Mouse (Mus musculus): ENCODE results near the gene Gm21974. TPM values are rescaled to one million over a fixed set of nuclear protein-coding genes. Genes with fewer than 3 reads are reported as not detected.
A peak's percentile ranks its signal among the peaks of the same experiment; 100 is the strongest.
"Not testable (repeated sequence)": the region's sequence is repeated elsewhere in the genome, so short reads cannot be mapped to it uniquely, and the experiment has no call there.

Gene Gm21974
- total RNA-seq, 2 experiments from 2014 or later: not detected

GRCm38 (mm10) chr7:127876467-127877348 lies 18.5 kb downstream of the Gm21974 start, which contains the start of gene Zfp668:
Gene Zfp668 (minus strand): TSS chr7:127876828.
- peak; percentile 89 to 90 for DNase-seq

GRCm38 (mm10) chr7:127876041-127876466 lies 19.2 kb downstream of the Gm21974 start, which contains the start of gene Zfp646:
Gene Zfp646 (plus strand): TSS chr7:127876221.
- peak; percentile 81 to 87 for DNase-seq

GRCm38 (mm10) chr7:127875627-127876001 lies 19.6 kb downstream of the Gm21974 start:
- peak; percentile 93 to 96 for DNase-seq

GRCm38 (mm10) chr7:127874812-127875626 lies 20.2 kb downstream of the Gm21974 start:
- no peak for DNase-seq

- no peak for DNase-seq
Observed at GRCm38 (mm10) chr7:127870136-127870821, 25.0 kb downstream of the Gm21974 start.

GRCm38 (mm10) chr7:127869149-127869810 lies 26.0 kb downstream of the Gm21974 start:
- no peak for DNase-seq

GRCm38 (mm10) chr7:127867641-127868040 lies 27.6 kb downstream of the Gm21974 start:
- no peak for DNase-seq

GRCm38 (mm10) chr7:127866434-127866833 lies 28.8 kb downstream of the Gm21974 start:
- DNase-seq: no peak

- DNase-seq: no peak
Observed at GRCm38 (mm10) chr7:127858258-127858657, 37.0 kb downstream of the Gm21974 start.

- peak in 1 of 2 experiments; percentile 21 for DNase-seq
Observed at GRCm38 (mm10) chr7:127850906-127851305, 44.3 kb downstream of the Gm21974 start.

- no peak for DNase-seq
Observed at GRCm38 (mm10) chr7:127849973-127850875, 45.0 kb downstream of the Gm21974 start.

GRCm38 (mm10) chr7:127842001-127842718 lies 53.1 kb downstream of the Gm21974 start:
- DNase-seq: peak; percentile 86 to 89

GRCm38 (mm10) chr7:127841340-127842000 lies 53.8 kb downstream of the Gm21974 start:
- peak; percentile 96 to 97 for DNase-seq

GRCm38 (mm10) chr7:127840886-127841285 lies 54.4 kb downstream of the Gm21974 start:
- peak; percentile 45 to 68 for DNase-seq

GRCm38 (mm10) chr7:127840031-127840430 lies 55.2 kb downstream of the Gm21974 start:
- DNase-seq: not testable (repeated sequence)

GRCm38 (mm10) chr7:127837878-127838277 lies 57.4 kb downstream of the Gm21974 start:
- DNase-seq: not testable (repeated sequence)

- DNase-seq: no peak
Observed at GRCm38 (mm10) chr7:127837473-127837872, 57.8 kb downstream of the Gm21974 start.

Measured in adrenal gland, postnatal 36 days (tissue).